Mouse (Mus musculus) liver, adult 10 weeks (tissue): ENCODE measurements around the gene Gm29423. TPM values are rescaled to one million over a fixed set of nuclear protein-coding genes. Genes with fewer than 3 reads are reported as not detected.

ENCODE experiments used
- polyA plus RNA-seq: library from polyadenylated mRNA; stranded (reverse); fragments of 350-450 nt; fragmentation: Illumina TruSeq; extraction: RNeasy Lipid Tissue Mini Kit (QIAGEN cat#74804); gene quantifications from one replicate; pipeline ENCODE4 v1.2.3, GENCODE M21; 2014; ENCODE audit warnings: low read depth, low replicate concordance

The Gm29423 gene
- polyA plus RNA-seq, result not detected

GRCm38 (mm10) chrY:70303187-70303586, at the start of gene Gm29423, which contains the start of gene Gm29644:
TSS of gene Gm29423 (minus strand) at chrY:70303287.
TSS of gene Gm29644 (minus strand) at chrY:70303343.

GRCm38 (mm10) chrY:70273542-70273941, 29.5 kb downstream of the Gm29423 start, which contains the start of gene Gm21118:
TSS of gene Gm21118 (minus strand) at chrY:70273642.

Other genes with a start within 250 kb of the Gm29423 start
- not detected for gene Gm21118, start 29.6 kb downstream of the Gm29423 start, polyA plus RNA-seq
- gene Gm29644, start 56 bp upstream of the Gm29423 start, polyA plus RNA-seq, result not detected
- gene Gm20888, start 138.6 kb upstream of the Gm29423 start, polyA plus RNA-seq, result not detected